8 mouse cellular contexts compared by ENCODE assay signal in genomic region chr4:117126675-117127290, GRCm38 (mm10). TPM values are rescaled to one million over a fixed set of nuclear protein-coding genes. Genes with fewer than 3 reads are reported as not detected.
A peak's percentile ranks its signal among the peaks of the same experiment; 100 is the strongest.
DNase-seq lines count a peak whose midpoint lies in the region; ATAC-seq lines count a peak whose summit lies in the region.

Gene Tctex1d4 (plus strand): TSS chr4:117126794.

- H3K36me3 ChIP-seq in neural tube, embryonic 11.5 days (ENCODE audit: control insufficient read depth, insufficient read depth, low read length): peaks cover 3% of the 10 kb centered on the region
- peaks cover 3% of the 10 kb centered on the region; the same call in 1 of the 2 replicates for H3K36me3 ChIP-seq in forebrain, embryonic 11.5 days (ENCODE audit: control insufficient read depth, insufficient read depth, low read length)
- H3K36me3 ChIP-seq in limb, embryonic 11.5 days (ENCODE audit: control insufficient read depth, insufficient read depth, low read length): 0 out of 2 replicates have a peak, but pooled peaks cover 2% of the 10 kb centered on the region
- H3K36me3 ChIP-seq in neural tube, embryonic 15.5 days: peaks cover 39% of the 10 kb centered on the region

- peak within 1 kb of the TSS; percentile 56 for H3K9ac ChIP-seq in neural tube, embryonic 11.5 days (ENCODE audit: low read length)
- H3K9ac ChIP-seq in forebrain, embryonic 11.5 days (ENCODE audit: low read length): peak within 1 kb of the TSS; percentile 41
- peak within 1 kb of the TSS; percentile 23; the same call in 1 of the 2 replicates for H3K9ac ChIP-seq in limb, embryonic 11.5 days (ENCODE audit: low read length)
- peak within 1 kb of the TSS; percentile 43 for H3K9ac ChIP-seq in neural tube, embryonic 15.5 days (replicated peaks)

- no peak within 1 kb of the TSS for H3K4me2 ChIP-seq in neural tube, embryonic 11.5 days (ENCODE audit: low read depth)
- H3K4me2 ChIP-seq in forebrain, embryonic 11.5 days (ENCODE audit: low read depth, low read length, severe bottlenecking): 0 out of 2 replicates have a peak within 1 kb of the TSS, but pooled peaks have one; percentile 0
- H3K4me2 ChIP-seq in limb, embryonic 11.5 days (ENCODE audit: low read depth, severe bottlenecking): no peak within 1 kb of the TSS
- peak within 1 kb of the TSS; percentile 13; the same call in 1 of the 2 replicates for H3K4me2 ChIP-seq in neural tube, embryonic 15.5 days

- DNase-seq in neural tube, embryonic 11.5 days (ENCODE audit: low spot score): no peak
- DNase-seq in neural tube, embryonic 10.5 days (ENCODE audit: extremely low spot score, low spot score): no peak
- DNase-seq in forebrain, embryonic 11.5 days (ENCODE audit: low spot score): no peak
- DNase-seq in limb, embryonic 11.5 days (ENCODE audit: low spot score): no peak
- no peak for DNase-seq in layer of hippocampus, adult 9-10 months (ENCODE audit: low spot score)
- DNase-seq in adrenal gland, postnatal 36 days: no peak
- no peak for DNase-seq in layer of hippocampus, adult 18-20 months (ENCODE audit: low spot score in 2 of 2)

- no peaks in the 10 kb centered on the region for H3K27me3 ChIP-seq in neural tube, embryonic 11.5 days (ENCODE audit: control insufficient read depth, insufficient read depth, low read length)
- no peaks in the 10 kb centered on the region for H3K27me3 ChIP-seq in forebrain, embryonic 11.5 days (ENCODE audit: control insufficient read depth, insufficient read depth, low read length)
- peaks cover 3% of the 10 kb centered on the region; the same call in 1 of the 2 replicates for H3K27me3 ChIP-seq in limb, embryonic 11.5 days (ENCODE audit: control insufficient read depth, insufficient read depth, low read length)
- H3K27me3 ChIP-seq in neural tube, embryonic 15.5 days (replicated peaks): no peaks in the 10 kb centered on the region

- 88% methylated on average over 9 of the region's 9 CpGs for WGBS in neural tube, embryonic 11.5 days
- WGBS in forebrain, embryonic 11.5 days: 89% methylated on average over 9 of the region's 9 CpGs
- WGBS in limb, embryonic 11.5 days: 84% methylated on average over 9 of the region's 9 CpGs
- WGBS in neural tube, embryonic 15.5 days: 88% methylated on average over 9 of the region's 9 CpGs

- H3K4me3 ChIP-seq in neural tube, embryonic 11.5 days (ENCODE audit: low read depth, low read length): no peak within 1 kb of the TSS
- no peak within 1 kb of the TSS for H3K4me3 ChIP-seq in forebrain, embryonic 11.5 days (ENCODE audit: low read depth, low read length)
- H3K4me3 ChIP-seq in limb, embryonic 11.5 days (ENCODE audit: low read depth, low read length): no peak within 1 kb of the TSS
- no peak within 1 kb of the TSS for H3K4me3 ChIP-seq in neural tube, embryonic 15.5 days (replicated peaks)

- H3K9me3 ChIP-seq in neural tube, embryonic 11.5 days (ENCODE audit: control insufficient read depth, low read length): no peaks in the 10 kb centered on the region
- no peaks in the 10 kb centered on the region for H3K9me3 ChIP-seq in forebrain, embryonic 11.5 days (ENCODE audit: control insufficient read depth, low read length)
- H3K9me3 ChIP-seq in limb, embryonic 11.5 days (ENCODE audit: control insufficient read depth, low read length): no peaks in the 10 kb centered on the region
- H3K9me3 ChIP-seq in neural tube, embryonic 15.5 days (replicated peaks): no peaks in the 10 kb centered on the region

- no peak for ATAC-seq in neural tube, embryonic 11.5 days (ENCODE audit: insufficient read depth, low FRiP score, low TSS enrichment)
- ATAC-seq in forebrain, embryonic 11.5 days (replicated peaks; ENCODE audit: low FRiP score): no peak
- ATAC-seq in limb, embryonic 11.5 days (ENCODE audit: insufficient number of reproducible peaks, low FRiP score, low TSS enrichment, low read depth): no peak
- no peak for ATAC-seq in neural tube, embryonic 15.5 days (ENCODE audit: low FRiP score)

- peak within 1 kb of the TSS; percentile 72 for H3K27ac ChIP-seq in neural tube, embryonic 11.5 days (ENCODE audit: low read depth, low read length)
- peak within 1 kb of the TSS; percentile 33; the same call in 1 of the 2 replicates for H3K27ac ChIP-seq in forebrain, embryonic 11.5 days (ENCODE audit: low read depth, low read length)
- H3K27ac ChIP-seq in limb, embryonic 11.5 days (replicated peaks; ENCODE audit: low read depth, low read length): peak within 1 kb of the TSS; percentile 23; the same call in 1 of the 2 replicates
- peak within 1 kb of the TSS; percentile 76 for H3K27ac ChIP-seq in neural tube, embryonic 15.5 days (replicated peaks)

- peaks cover 33% of the 10 kb centered on the region for H3K4me1 ChIP-seq in neural tube, embryonic 11.5 days (ENCODE audit: control insufficient read depth, insufficient read depth, low read length)
- H3K4me1 ChIP-seq in forebrain, embryonic 11.5 days (replicated peaks; ENCODE audit: control insufficient read depth, insufficient read depth, low read length): peaks cover 16% of the 10 kb centered on the region
- peaks cover 8% of the 10 kb centered on the region for H3K4me1 ChIP-seq in limb, embryonic 11.5 days (ENCODE audit: control insufficient read depth, insufficient read depth, low read length)
- peaks cover 26% of the 10 kb centered on the region for H3K4me1 ChIP-seq in neural tube, embryonic 15.5 days

RNA-seq across cellular contexts. Expression of gene Tctex1d4, which starts in this region (rescaled TPM):
- polyA plus RNA-seq in neural tube, embryonic 11.5 days (2014; fragmentation: Nextera tagmentation; extraction: Ambion mirVana): not detected in 2 replicates
- not detected in 2 replicates for polyA plus RNA-seq in forebrain, embryonic 11.5 days (2014; fragmentation: Nextera tagmentation; extraction: Ambion mirVana)
- not detected in 2 replicates for polyA plus RNA-seq in limb, embryonic 11.5 days (2014; fragmentation: Nextera tagmentation; extraction: Ambion mirVana)
- not detected in 2 replicates for polyA plus RNA-seq in neural tube, embryonic 15.5 days (2015; fragmentation: Nextera tagmentation; extraction: Ambion mirVana)
- total RNA-seq in adrenal gland, postnatal 36 days (2021): not detected
- total RNA-seq in layer of hippocampus, adult 18-20 months (2021): 1 to 10 TPM in 1 of 2 experiments, under 1 TPM in 1; 0.46 to 1.1 TPM

Comparison
In these comparisons a context has a peak if more than half of its experiments do, and no peak if none do; other contexts are left out.
1. H3K4me2 ChIP-seq: peak in forebrain, embryonic 11.5 days (single experiment) and neural tube, embryonic 15.5 days (single experiment); none in neural tube, embryonic 11.5 days (single experiment) and limb, embryonic 11.5 days (single experiment).
2. H3K27ac ChIP-seq: peak in every context shown above with its lines; median percentile 76 in neural tube, embryonic 15.5 days; 72 in neural tube, embryonic 11.5 days; 33 in forebrain, embryonic 11.5 days; 23 in limb, embryonic 11.5 days.
3. Peak in every context shown above with its lines, with median percentiles within 50 percentile points of each other: H3K9ac ChIP-seq.